Mouse (Mus musculus): ENCODE measurements around the gene Ctla4. TPM values are rescaled to one million over a fixed set of nuclear protein-coding genes. Genes with fewer than 3 reads are reported as not detected.
A peak's percentile ranks its signal among the peaks of the same experiment; 100 is the strongest.

Ctla4 gene
- not detected in 2 replicates for polyA plus RNA-seq (2015; fragmentation: Nextera tagmentation; extraction: Ambion mirVana)

- Histone ChIP-seq H3K9me3 (ENCODE audit: low read length) (no peaks in the 10 kb centered on the region), H3K4me3 (ENCODE audit: low read length) (no peak within 1 kb of the TSS), H3K27ac (ENCODE audit: low read length) (no peak within 1 kb of the TSS), H3K36me3 (ENCODE audit: insufficient read depth, low read length) (no peaks in the 10 kb centered on the region), H3K4me1 (ENCODE audit: insufficient read depth, low read length) (no peaks in the 10 kb centered on the region), H3K4me2 (replicated peaks; ENCODE audit: low read depth, low read length) (no peak within 1 kb of the TSS), H3K9ac (replicated peaks; ENCODE audit: low read length) (no peak within 1 kb of the TSS), H3K27me3 (ENCODE audit: insufficient read depth, low read length) (no peaks in the 10 kb centered on the region)
- ATAC-seq (ENCODE audit: low FRiP score, low TSS enrichment) = no peak
- WGBS = 87% methylated on average over 7 of the region's 7 CpGs
These were observed at the start of gene Ctla4 for GRCm38 (mm10) chr1:60886981-60887380. Gene Ctla4 (plus strand): TSS chr1:60887000.

- Histone ChIP-seq H3K27me3 (ENCODE audit: insufficient read depth, low read length) (no peaks in the 10 kb centered on the region), H3K9ac (replicated peaks; ENCODE audit: low read length) (no peak overlapping the region), H3K4me1 (ENCODE audit: insufficient read depth, low read length) (no peaks in the 10 kb centered on the region), H3K4me3 (ENCODE audit: low read length) (no peak overlapping the region), H3K36me3 (ENCODE audit: insufficient read depth, low read length) (no peaks in the 10 kb centered on the region), H3K4me2 (replicated peaks; ENCODE audit: low read depth, low read length) (no peak overlapping the region), H3K27ac (ENCODE audit: low read length) (no peak overlapping the region), H3K9me3 (ENCODE audit: low read length) (no peaks in the 10 kb centered on the region)
- WGBS = 84% methylated on average over 1 of the region's 1 CpGs
- no peak for ATAC-seq (ENCODE audit: low FRiP score, low TSS enrichment)
These were observed 47.6 kb upstream of the Ctla4 start for GRCm38 (mm10) chr1:60839161-60839560.

- no peaks in the 10 kb centered on the region for H3K9me3 ChIP-seq (ENCODE audit: low read length)
- H3K36me3 ChIP-seq (ENCODE audit: insufficient read depth, low read length) = no peaks in the 10 kb centered on the region
- no peak overlapping the region for H3K4me2 ChIP-seq (replicated peaks; ENCODE audit: low read depth, low read length)
- H3K9ac ChIP-seq (replicated peaks; ENCODE audit: low read length) = no peak overlapping the region
- 84% methylated on average over 6 of the region's 7 CpGs for WGBS
- no peak overlapping the region for H3K27ac ChIP-seq (ENCODE audit: low read length)
- H3K27me3 ChIP-seq (ENCODE audit: insufficient read depth, low read length) = no peaks in the 10 kb centered on the region
- no peak for ATAC-seq (ENCODE audit: low FRiP score, low TSS enrichment)
- H3K4me1 ChIP-seq (ENCODE audit: insufficient read depth, low read length) = no peaks in the 10 kb centered on the region
- no peak overlapping the region for H3K4me3 ChIP-seq (ENCODE audit: low read length)
These were observed 41.3 kb upstream of the Ctla4 start for GRCm38 (mm10) chr1:60845318-60846060.

- 71% methylated on average over 4 of the region's 4 CpGs for WGBS
- Histone ChIP-seq H3K4me2 (replicated peaks; ENCODE audit: low read depth, low read length) (no peak overlapping the region), H3K4me1 (ENCODE audit: insufficient read depth, low read length) (no peaks in the 10 kb centered on the region), H3K27ac (ENCODE audit: low read length) (no peak overlapping the region), H3K36me3 (ENCODE audit: insufficient read depth, low read length) (no peaks in the 10 kb centered on the region), H3K27me3 (ENCODE audit: insufficient read depth, low read length) (no peaks in the 10 kb centered on the region), H3K4me3 (ENCODE audit: low read length) (no peak overlapping the region), H3K9me3 (ENCODE audit: low read length) (no peaks in the 10 kb centered on the region), H3K9ac (replicated peaks; ENCODE audit: low read length) (no peak overlapping the region)
- no peak for ATAC-seq (ENCODE audit: low FRiP score, low TSS enrichment)
These were observed 40.1 kb upstream of the Ctla4 start for GRCm38 (mm10) chr1:60846616-60847275.

- 88% methylated on average over 2 of the region's 2 CpGs for WGBS
- Histone ChIP-seq H3K4me1 (ENCODE audit: insufficient read depth, low read length) (no peaks in the 10 kb centered on the region), H3K27me3 (ENCODE audit: insufficient read depth, low read length) (no peaks in the 10 kb centered on the region), H3K4me3 (ENCODE audit: low read length) (no peak overlapping the region), H3K36me3 (ENCODE audit: insufficient read depth, low read length) (no peaks in the 10 kb centered on the region), H3K9ac (replicated peaks; ENCODE audit: low read length) (no peak overlapping the region), H3K4me2 (replicated peaks; ENCODE audit: low read depth, low read length) (no peak overlapping the region), H3K27ac (ENCODE audit: low read length) (no peak overlapping the region), H3K9me3 (ENCODE audit: low read length) (no peaks in the 10 kb centered on the region)
- ATAC-seq (ENCODE audit: low FRiP score, low TSS enrichment) = no peak
These were observed 37.7 kb upstream of the Ctla4 start for GRCm38 (mm10) chr1:60849112-60849511.

- no peak overlapping the region for H3K4me3 ChIP-seq (ENCODE audit: low read length)
- WGBS = 82% methylated on average over 4 of the region's 4 CpGs
- ATAC-seq (ENCODE audit: low FRiP score, low TSS enrichment) = 0 out of 2 replicates have a peak, but pooled peaks have one; percentile 31
These were observed 37.0 kb upstream of the Ctla4 start for GRCm38 (mm10) chr1:60849816-60850215.

GRCm38 (mm10) chr1:60851041-60851781, 35.6 kb upstream of the Ctla4 start:
- no peaks in the 10 kb centered on the region for H3K4me1 ChIP-seq (ENCODE audit: insufficient read depth, low read length)
- WGBS = 71% methylated on average over 8 of the region's 8 CpGs
- no peak overlapping the region for H3K4me2 ChIP-seq (replicated peaks; ENCODE audit: low read depth, low read length)
- ATAC-seq (ENCODE audit: low FRiP score, low TSS enrichment) = no peak
- H3K9ac ChIP-seq (replicated peaks; ENCODE audit: low read length) = no peak overlapping the region
- H3K27ac ChIP-seq (ENCODE audit: low read length) = no peak overlapping the region
- no peaks in the 10 kb centered on the region for H3K9me3 ChIP-seq (ENCODE audit: low read length)
- no peaks in the 10 kb centered on the region for H3K27me3 ChIP-seq (ENCODE audit: insufficient read depth, low read length)
- H3K36me3 ChIP-seq (ENCODE audit: insufficient read depth, low read length) = no peaks in the 10 kb centered on the region
- H3K4me3 ChIP-seq (ENCODE audit: low read length) = no peak overlapping the region

More at GRCm38 (mm10) chr1:60849816-60850215, 37.0 kb upstream of the Ctla4 start:
- Histone ChIP-seq H3K9ac (replicated peaks; ENCODE audit: low read length) (no peak overlapping the region), H3K4me1 (ENCODE audit: insufficient read depth, low read length) (no peaks in the 10 kb centered on the region), H3K4me2 (replicated peaks; ENCODE audit: low read depth, low read length) (no peak overlapping the region), H3K36me3 (ENCODE audit: insufficient read depth, low read length) (no peaks in the 10 kb centered on the region), H3K9me3 (ENCODE audit: low read length) (no peaks in the 10 kb centered on the region), H3K27me3 (ENCODE audit: insufficient read depth, low read length) (no peaks in the 10 kb centered on the region), H3K27ac (ENCODE audit: low read length) (no peak overlapping the region)

GRCm38 (mm10) chr1:60852075-60852769, 34.6 kb upstream of the Ctla4 start:
- Histone ChIP-seq H3K27ac (ENCODE audit: low read length) (no peak overlapping the region), H3K4me1 (ENCODE audit: insufficient read depth, low read length) (no peaks in the 10 kb centered on the region), H3K36me3 (ENCODE audit: insufficient read depth, low read length) (no peaks in the 10 kb centered on the region), H3K4me3 (ENCODE audit: low read length) (no peak overlapping the region), H3K9ac (replicated peaks; ENCODE audit: low read length) (no peak overlapping the region), H3K9me3 (ENCODE audit: low read length) (no peaks in the 10 kb centered on the region), H3K27me3 (ENCODE audit: insufficient read depth, low read length) (no peaks in the 10 kb centered on the region), H3K4me2 (replicated peaks; ENCODE audit: low read depth, low read length) (no peak overlapping the region)
- 69% methylated on average over 10 of the region's 10 CpGs for WGBS
- no peak for ATAC-seq (ENCODE audit: low FRiP score, low TSS enrichment)

- WGBS = 84% methylated on average over 6 of the region's 6 CpGs
These were observed 34.0 kb upstream of the Ctla4 start for GRCm38 (mm10) chr1:60852770-60853147.

More at GRCm38 (mm10) chr1:60852770-60853147, 34.0 kb upstream of the Ctla4 start:
- H3K36me3 ChIP-seq (ENCODE audit: insufficient read depth, low read length) = no peaks in the 10 kb centered on the region
- H3K27me3 ChIP-seq (ENCODE audit: insufficient read depth, low read length) = no peaks in the 10 kb centered on the region
- no peak overlapping the region for H3K9ac ChIP-seq (replicated peaks; ENCODE audit: low read length)
- H3K4me1 ChIP-seq (ENCODE audit: insufficient read depth, low read length) = peaks cover 4% of the 10 kb centered on the region; the same call in 1 of the 2 replicates
- no peak overlapping the region for H3K4me2 ChIP-seq (replicated peaks; ENCODE audit: low read depth, low read length)
- ATAC-seq (ENCODE audit: low FRiP score, low TSS enrichment) = no peak
- H3K27ac ChIP-seq (ENCODE audit: low read length) = no peak overlapping the region
- H3K9me3 ChIP-seq (ENCODE audit: low read length) = no peaks in the 10 kb centered on the region
- no peak overlapping the region for H3K4me3 ChIP-seq (ENCODE audit: low read length)

Data from kidney, embryonic 16.5 days (tissue).